Mouse (Mus musculus) heart, adult 2 months (tissue): ENCODE data around the gene Trim31.

Experiments used
- EP300 ChIP-seq: fragments of 200-500 bp; IDR thresholded peaks from 2 replicates; pipeline ENCODE4 v1.6.1; 2011; ENCODE audit warnings: low read depth, low read length, control low read depth; ENCODE audit not compliant: insufficient read depth
- POLR2A ChIP-seq: fragments of 200-500 bp; IDR thresholded peaks from 2 replicates; pipeline ENCODE4 v1.6.1; 2011; ENCODE audit warnings: mild to moderate bottlenecking, low read depth, low read length, control low read depth; ENCODE audit not compliant: insufficient read depth

GRCm38 (mm10) chr17:36892362-36892761, 5.6 kb upstream of the Trim31 start:
- TF ChIP-seq POLR2A (no peak), EP300 (no peak)
